ENCODE assay signal across 24 mouse cellular contexts in the genomic region with DNA sequence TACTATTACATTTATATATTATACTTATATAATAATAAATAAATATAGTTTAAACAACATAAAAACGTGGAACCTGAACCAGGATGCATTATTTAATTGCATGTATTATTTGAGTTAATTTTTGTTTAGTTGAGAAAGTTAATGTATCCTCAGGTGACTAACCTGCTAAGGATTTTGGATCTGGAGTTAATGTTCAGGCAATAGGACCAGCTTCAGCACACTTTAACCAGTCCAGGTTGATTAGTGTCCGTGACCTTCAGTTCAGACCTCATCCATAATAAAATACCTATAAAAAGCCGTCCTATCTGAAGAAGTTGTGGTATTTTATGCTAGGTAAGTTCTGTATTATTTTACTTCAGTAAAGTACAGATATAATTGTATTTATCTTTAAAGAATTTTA.
DNase-seq lines count a peak whose midpoint lies in the region; ATAC-seq and TF ChIP-seq lines count a peak whose summit lies in the region.
"Had no signal": no experiment of that assay in that cellular context is flagged by ENCODE, and none has a peak within 500 bp of the region (broad histone marks: within the 10 kb centered on the region; RNA-seq: fewer than 3 reads in every experiment).

No protein-coding gene starts in this region.

- peak; percentile 72; the same call in 1 of the 2 replicates for ATAC-seq in kidney, embryonic 16.5 days (ENCODE audit: low FRiP score, low TSS enrichment)
- ATAC-seq: activated CD4-positive, CD25-positive, alpha-beta regulatory T cell, adult 4 months; CD4-positive, CD25-positive, alpha-beta regulatory T cell, adult 4 months; forebrain, embryonic 13.5 days; forebrain, embryonic 15.5 days; Patski had no signal

- DNase-seq in kidney, adult 2 months = peak; percentile 56
- DNase-seq in kidney, postnatal 25 days = no peak
- DNase-seq in kidney, adult 9 months = peak; percentile 69
- DNase-seq in kidney, postnatal 14 days = no peak
- no peak for DNase-seq in kidney, postnatal 10 days
- DNase-seq: adrenal gland, adult 8-10 months; adrenal gland, postnatal 14 days; adrenal gland, postnatal 36 days; B cell, adult 2 months; cerebellum, adult 11-12 months; cerebellum, adult 2 months; cerebellum, adult 9-10 months; cerebellum, postnatal 10 days; cerebellum, postnatal 25 days had no signal

- no peak overlapping the region for H3K9ac ChIP-seq in kidney, embryonic 16.5 days (replicated peaks; ENCODE audit: low read length)
- H3K9ac ChIP-seq: embryonic facial prominence, embryonic 12.5 days; forebrain, embryonic 13.5 days; forebrain, embryonic 15.5 days had no signal

- TF ChIP-seq CTCF in kidney, adult 2 months (conservative IDR thresholded peaks at IDR 0.05; ENCODE audit: insufficient read depth, insufficient read length, low read depth, low read length) = no peak

- H3K4me1 ChIP-seq in kidney, adult 2 months (ENCODE audit: control insufficient read depth, insufficient read depth, low read length) = no peaks in the 10 kb centered on the region
- no peaks in the 10 kb centered on the region for H3K4me1 ChIP-seq in kidney, embryonic 16.5 days (ENCODE audit: insufficient read depth, low read length)

- H3K4me3 ChIP-seq in kidney, adult 2 months (ENCODE audit: insufficient read depth, low read depth, low read length) = no peak overlapping the region
- no peak overlapping the region for H3K4me3 ChIP-seq in kidney, embryonic 16.5 days (ENCODE audit: low read length)
- H3K4me3 ChIP-seq: embryonic facial prominence, embryonic 10.5 days; embryonic facial prominence, embryonic 12.5 days; forebrain, embryonic 13.5 days; forebrain, embryonic 15.5 days had no signal

- H3K4me2 ChIP-seq in kidney, embryonic 16.5 days (replicated peaks; ENCODE audit: low read depth, low read length) = no peak overlapping the region
- H3K4me2 ChIP-seq: embryonic facial prominence, embryonic 12.5 days; forebrain, embryonic 13.5 days; forebrain, embryonic 15.5 days had no signal

- H3K9me3 ChIP-seq in kidney, embryonic 16.5 days (ENCODE audit: low read length) = no peaks in the 10 kb centered on the region
- H3K9me3 ChIP-seq: embryonic facial prominence, embryonic 10.5 days; embryonic facial prominence, embryonic 12.5 days; forebrain, embryonic 13.5 days; forebrain, embryonic 15.5 days; G1E had no signal

- H3K27me3 ChIP-seq in kidney, adult 2 months (replicated peaks; ENCODE audit: control insufficient read depth, insufficient read depth, low read length) = no peaks in the 10 kb centered on the region
- no peaks in the 10 kb centered on the region for H3K27me3 ChIP-seq in kidney, embryonic 16.5 days (ENCODE audit: insufficient read depth, low read length)
- H3K27me3 ChIP-seq: CH12.LX; embryonic facial prominence, embryonic 12.5 days; forebrain, embryonic 13.5 days; forebrain, embryonic 15.5 days; Patski had no signal

- 31% methylated on average over 3 of the region's 3 CpGs for WGBS in kidney, adult 2 months
- WGBS in kidney, embryonic 16.5 days = 59% methylated on average over 3 of the region's 3 CpGs

- H3K27ac ChIP-seq in kidney, adult 2 months (ENCODE audit: insufficient read depth, low read depth, low read length) = no peak overlapping the region
- H3K27ac ChIP-seq in kidney, embryonic 16.5 days (ENCODE audit: low read length) = no peak overlapping the region
- H3K27ac ChIP-seq: embryonic facial prominence, embryonic 10.5 days; embryonic facial prominence, embryonic 12.5 days; forebrain, embryonic 13.5 days; forebrain, embryonic 15.5 days had no signal

- H3K36me3 ChIP-seq in kidney, adult 2 months (ENCODE audit: control insufficient read depth, insufficient read depth, low read length) = no peaks in the 10 kb centered on the region
- H3K36me3 ChIP-seq in kidney, embryonic 16.5 days (ENCODE audit: insufficient read depth, low read length) = no peaks in the 10 kb centered on the region
- H3K36me3 ChIP-seq: embryonic facial prominence, embryonic 10.5 days; embryonic facial prominence, embryonic 12.5 days; forebrain, embryonic 15.5 days; G1E had no signal

- no peak for TF ChIP-seq POLR2A in kidney, adult 2 months (IDR thresholded peaks at IDR 0.05; ENCODE audit: low read depth, low read length)

Comparison
In these comparisons a context has a peak if more than half of its experiments do, and no peak if none do; other contexts are left out.
1. DNase-seq: peak in kidney, adult 2 months (single experiment) and kidney, adult 9 months (single experiment); none in kidney, postnatal 25 days (0 of 2), kidney, postnatal 14 days (single experiment) and kidney, postnatal 10 days (single experiment).